Mouse (Mus musculus) CD4-positive helper T cell, adult 2 months (primary cell): ENCODE results near the gene 4933400A11Rik.

Source experiments
- DNase-seq: peaks from one replicate; pipeline ENCODE4 v3.0.0-alpha.2; 2012; ENCODE audit warnings: low read depth, missing footprints, low spot score

Gene 4933400A11Rik

DNA sequence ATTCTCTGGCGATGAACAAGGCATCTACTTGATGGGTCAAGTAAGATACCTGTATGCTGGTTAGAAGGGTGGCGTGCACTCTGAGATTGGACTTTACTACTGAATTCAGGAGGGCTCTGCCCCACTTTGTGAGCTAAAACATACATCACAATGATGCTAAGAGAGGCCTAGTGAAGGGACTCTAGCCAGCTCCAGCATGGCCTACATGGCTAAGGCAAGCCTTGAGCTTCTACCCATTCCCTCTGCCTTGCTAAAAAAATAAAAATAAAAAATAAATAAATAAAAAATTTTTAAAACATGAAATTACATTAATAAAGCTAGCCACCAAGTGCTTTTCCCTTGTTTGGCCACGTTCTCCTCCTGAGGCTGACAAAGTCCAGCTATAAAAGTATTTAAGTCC lies at the start of gene 4933400A11Rik:
TSS of gene 4933400A11Rik (minus strand) at position 101 of the 400 bp plus-strand sequence.
- no peak for DNase-seq

- peak; percentile 38 for DNase-seq
These were observed 48.7 kb upstream of the 4933400A11Rik start for GRCm38 (mm10) chrX:169828136-169828535.

- DNase-seq: no peak
These were observed 48.3 kb upstream of the 4933400A11Rik start for GRCm38 (mm10) chrX:169827720-169828119.

DNA sequence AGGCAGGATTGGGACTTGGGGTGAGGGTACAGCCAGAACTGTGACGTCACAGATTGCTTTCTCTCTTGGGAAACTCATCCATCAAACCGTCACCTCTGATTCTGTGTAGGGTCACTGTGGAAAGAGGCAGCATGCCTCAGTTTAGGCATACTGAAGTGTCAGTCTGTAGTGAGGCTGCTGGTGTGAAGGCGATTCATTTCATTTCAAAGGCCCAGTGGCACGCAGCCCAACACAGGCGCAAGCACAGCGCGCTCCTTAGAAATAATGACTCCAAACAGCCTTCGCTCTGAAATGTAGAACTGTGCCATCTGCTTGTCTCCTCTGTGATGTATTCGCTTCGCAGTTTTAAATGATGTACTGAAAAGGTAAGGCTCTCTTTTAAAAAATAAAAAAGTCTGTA lies 47.5 kb upstream of the 4933400A11Rik start:
- no peak for DNase-seq

DNA sequence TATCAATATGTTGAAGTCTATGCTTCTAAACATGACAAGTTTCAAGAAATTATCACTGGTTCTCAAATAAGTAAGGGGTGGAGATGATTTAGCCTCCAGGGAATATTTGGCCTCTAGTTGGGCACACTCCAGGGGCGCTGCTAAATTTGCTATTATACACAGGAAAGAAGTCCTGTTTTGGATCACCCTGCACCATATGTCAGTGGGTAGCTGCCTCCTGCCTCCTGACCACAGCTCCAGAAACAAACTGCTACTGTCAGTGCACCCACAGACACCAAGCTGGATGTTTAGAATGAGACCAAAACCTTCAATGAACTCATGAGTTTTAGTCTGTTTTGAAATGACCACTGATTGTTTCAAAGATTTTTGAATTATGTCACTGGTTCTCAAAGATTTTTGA lies 34.2 kb upstream of the 4933400A11Rik start:
- DNase-seq: no peak

DNA sequence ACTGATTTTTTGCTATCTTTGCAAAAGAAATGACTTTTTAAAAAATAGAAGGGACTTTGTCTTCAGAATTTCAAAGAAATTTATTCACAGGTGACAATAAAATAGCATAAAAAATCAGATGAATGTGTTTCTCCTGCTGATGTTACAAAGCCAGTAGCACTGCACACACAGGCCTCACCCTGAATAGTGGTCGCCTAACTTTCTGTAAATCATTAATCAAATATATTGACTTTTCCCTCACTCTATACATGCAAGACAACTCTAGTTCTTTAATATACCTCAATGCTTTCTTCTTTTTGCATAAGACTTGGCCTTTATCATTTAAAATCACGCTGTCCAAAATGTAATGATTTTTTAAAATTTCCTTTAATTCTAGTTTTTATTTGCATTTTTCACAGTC lies 32.3 kb upstream of the 4933400A11Rik start:
- DNase-seq: no peak

DNA sequence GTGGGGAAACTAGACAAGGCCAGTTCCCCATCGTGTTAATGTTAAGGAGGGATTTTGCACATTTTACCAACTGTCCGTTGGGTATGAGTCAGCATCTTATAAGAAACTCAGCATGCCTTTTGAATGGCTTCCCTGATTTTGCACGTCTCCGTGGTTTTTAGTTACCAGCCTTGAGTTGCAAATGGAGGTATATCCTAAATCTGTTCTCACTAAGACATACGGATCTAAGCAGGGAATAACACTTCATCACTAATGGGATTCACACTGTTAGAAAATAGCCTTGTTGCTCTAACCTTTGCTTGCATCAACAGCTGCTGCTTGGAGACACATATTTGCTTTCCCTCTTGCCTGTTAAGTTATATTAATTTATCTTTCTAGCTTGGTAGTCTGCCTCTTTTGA lies 31.9 kb upstream of the 4933400A11Rik start:
- DNase-seq: no peak

DNA sequence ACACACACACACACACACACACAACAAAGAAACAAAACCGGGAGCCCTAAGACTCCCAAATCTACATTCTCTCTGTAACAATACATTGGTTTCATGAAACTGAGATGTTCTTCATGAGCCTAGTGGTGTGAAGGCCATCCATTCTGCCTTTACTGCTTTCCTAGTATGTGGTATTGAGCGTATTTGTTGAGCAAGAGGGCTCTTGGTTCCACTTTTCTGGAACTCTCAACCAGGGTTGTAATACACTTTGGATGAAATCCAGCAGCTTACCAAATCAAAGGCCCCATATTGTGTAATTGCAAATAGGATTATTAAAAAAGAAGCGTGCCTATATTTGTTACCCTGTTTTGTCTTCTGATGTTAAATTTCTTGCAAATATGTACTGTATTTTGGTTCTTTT lies 28.3 kb upstream of the 4933400A11Rik start:
- no peak for DNase-seq

- DNase-seq: no peak
These were observed 26.4 kb upstream of the 4933400A11Rik start for GRCm38 (mm10) chrX:169805791-169806190.

DNA sequence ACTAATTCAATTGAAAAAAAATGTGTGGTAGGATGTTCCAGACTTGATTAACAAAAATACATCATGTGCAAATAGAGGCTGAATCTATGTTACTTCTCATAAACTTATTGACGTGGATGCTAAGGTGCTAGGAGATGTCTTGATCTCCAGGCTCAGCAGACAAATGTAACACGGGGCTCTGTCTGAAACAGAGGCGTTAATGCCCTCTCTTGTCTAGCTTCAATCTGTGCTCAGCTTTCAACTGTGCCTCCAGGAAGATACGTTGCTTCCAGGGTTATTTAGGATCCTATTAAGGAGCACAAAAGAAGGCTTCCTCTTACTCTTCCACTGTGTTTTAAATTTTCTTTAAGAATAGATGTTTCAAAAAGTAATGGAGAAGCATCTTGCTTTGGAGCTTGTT lies 20.8 kb upstream of the 4933400A11Rik start:
- DNase-seq: no peak

- peak; percentile 4 for DNase-seq
These were observed 19.7 kb upstream of the 4933400A11Rik start for GRCm38 (mm10) chrX:169798987-169799680.

DNA sequence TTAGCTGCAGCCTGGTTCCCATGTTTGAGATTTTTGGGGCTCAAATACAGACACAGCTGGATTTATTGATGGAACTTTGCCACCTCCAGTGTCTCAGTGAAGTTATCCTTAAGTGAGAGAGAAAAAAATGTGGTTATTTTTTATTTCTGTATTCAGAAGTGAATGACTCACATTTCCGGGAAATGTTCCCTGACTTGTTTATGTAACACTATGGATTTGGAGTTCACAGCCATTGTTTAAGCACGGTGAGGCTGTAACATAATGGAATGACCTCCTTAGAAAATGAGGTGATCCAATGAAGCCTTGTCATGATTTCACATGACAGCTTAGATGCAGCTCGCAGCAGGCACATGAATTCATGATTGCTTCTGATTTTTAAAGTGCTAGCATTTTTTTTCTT lies 17.7 kb upstream of the 4933400A11Rik start:
- DNase-seq: no peak

- DNase-seq: no peak
These were observed 15.4 kb upstream of the 4933400A11Rik start for GRCm38 (mm10) chrX:169794831-169795311.

- DNase-seq: no peak
These were observed 15.0 kb upstream of the 4933400A11Rik start for GRCm38 (mm10) chrX:169794421-169794820.

GRCm38 (mm10) chrX:169792879-169793278 lies 13.4 kb upstream of the 4933400A11Rik start:
- no peak for DNase-seq

DNA sequence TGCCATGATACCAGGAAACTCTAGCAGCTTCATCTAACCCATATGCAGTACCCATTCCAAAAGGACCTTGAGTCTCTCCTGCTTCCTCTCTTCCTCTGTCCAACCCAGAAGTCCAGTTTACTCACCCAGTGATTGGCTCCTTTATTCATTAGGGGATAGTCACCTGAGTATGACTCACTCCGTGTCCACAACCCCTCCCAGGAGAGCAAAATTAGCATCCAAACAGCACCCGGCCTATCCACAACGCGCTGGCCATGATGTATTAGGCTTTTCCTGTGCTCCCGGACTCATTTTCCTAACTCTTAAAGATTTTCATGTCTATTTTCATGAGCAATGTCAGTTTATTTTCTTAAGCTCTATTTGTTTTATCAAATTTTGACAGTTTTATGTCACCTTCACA lies 10.3 kb upstream of the 4933400A11Rik start:
- no peak for DNase-seq

DNA sequence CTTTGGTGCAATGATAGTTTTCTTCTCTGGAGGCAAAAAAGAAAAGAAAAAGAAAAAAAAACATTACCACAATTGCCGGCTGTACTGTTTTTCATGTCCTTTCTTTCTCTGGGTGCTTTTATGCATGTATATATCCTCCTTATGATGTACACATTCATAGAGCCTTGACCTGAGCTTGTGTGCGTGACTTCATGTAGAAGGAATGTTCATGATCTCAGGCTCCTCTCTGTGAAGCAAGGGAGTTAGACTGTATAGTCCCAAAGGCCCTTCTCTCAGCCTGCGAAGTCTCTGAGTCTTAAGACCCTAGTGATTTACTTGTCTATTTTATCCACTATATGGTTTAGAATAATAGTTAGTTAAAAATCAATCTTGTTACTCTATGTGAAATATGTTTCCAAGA lies 21.4 kb downstream of the 4933400A11Rik start:
- DNase-seq: no peak

- no peak for DNase-seq
These were observed 44.0 kb downstream of the 4933400A11Rik start for GRCm38 (mm10) chrX:169735387-169735969.
